Mouse (Mus musculus): Measurements from ENCODE around the gene Tmem125.
"Not testable (repeated sequence)": the region's sequence is repeated elsewhere in the genome, so short reads cannot be mapped to it uniquely, and the experiment has no call there.

Gene Tmem125

DNA sequence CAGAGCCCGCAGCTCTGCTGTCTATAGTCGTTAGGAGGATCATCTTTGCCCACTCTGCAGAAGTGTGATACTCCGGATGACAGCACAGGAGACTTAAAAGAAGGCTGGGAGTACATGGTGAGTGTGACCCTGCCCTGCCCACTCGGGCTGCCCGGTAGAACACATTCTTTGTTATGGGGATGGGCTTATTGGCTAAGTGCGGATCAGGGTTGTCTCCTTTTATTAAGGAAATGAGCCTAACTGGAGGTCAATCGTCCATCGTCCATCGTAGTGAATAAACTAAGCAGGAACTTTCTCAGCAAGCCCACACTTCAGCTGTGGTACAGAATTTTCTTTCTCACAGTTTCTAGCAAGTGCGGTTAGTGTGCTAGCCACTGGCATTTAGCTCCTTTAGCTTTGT, 3.9 kb downstream of the Tmem125 start:
- in situ Hi-C loops (cut with MboI, MseI) = no loop called here

DNA sequence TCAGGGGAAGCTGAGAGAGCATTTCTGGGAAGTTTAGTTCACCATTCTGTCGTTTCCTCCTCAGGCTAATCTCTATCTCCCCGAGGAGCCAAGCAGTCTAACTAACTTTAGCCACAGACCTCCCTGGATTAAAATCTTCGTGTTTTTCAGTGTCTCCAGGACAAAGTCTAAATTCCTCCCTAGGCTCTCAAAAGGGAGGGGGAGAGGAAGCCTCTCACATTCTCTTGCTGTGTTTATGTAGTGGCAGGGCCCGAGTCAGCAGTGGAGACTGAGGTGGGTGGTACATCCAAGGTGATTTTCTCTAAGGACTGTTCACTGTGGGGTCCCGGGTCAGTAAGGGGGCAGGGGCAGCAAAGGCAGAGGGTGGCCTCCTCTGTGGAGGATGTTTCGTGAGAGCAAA, 6.0 kb downstream of the Tmem125 start:
- in situ Hi-C loops (cut with MboI, MseI) = no loop called here

DNA sequence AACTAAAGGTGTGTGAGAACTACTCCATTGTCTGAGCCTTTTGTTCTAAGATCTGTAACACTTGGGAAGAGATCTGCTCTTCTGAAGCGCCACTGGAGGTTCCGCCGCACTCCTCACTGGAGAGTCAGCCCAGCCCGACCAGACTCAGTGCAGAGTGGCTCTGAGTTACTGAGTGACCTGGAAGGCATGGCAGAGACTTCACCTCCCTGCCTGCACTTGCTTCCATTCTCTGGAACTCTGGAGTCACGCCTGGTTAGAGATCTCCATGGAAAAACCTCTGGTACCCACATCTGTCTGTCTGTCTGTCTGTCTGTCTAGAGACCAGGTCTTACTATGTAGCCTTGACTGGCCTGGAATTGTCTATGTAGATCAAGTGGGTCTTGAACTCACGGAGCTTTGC, 8.2 kb downstream of the Tmem125 start:
- in situ Hi-C loops (cut with MboI, MseI) = no loop called here

DNA sequence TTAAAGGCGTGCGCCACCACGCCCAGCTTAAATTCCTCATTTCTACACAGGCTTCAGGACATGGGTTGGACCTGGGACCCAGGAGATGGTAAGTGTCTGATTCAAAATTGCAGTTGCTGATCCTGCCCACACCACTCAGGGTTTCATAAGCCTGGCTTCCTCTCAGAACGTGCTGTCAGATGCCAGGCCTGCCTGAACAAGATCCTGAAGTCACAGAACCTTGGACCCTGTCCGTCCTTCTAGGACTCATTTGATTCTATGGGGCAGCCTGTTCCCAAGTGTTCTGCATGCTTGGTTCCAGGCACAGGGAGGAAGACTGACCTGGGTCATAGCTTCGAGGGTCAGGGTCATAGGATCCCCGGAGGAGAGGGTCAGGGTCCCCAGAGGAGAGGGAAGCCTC, 10.2 kb downstream of the Tmem125 start:
- in situ Hi-C loops (cut with MboI, MseI) = no loop called here

GRCm38 (mm10) chr4:118533156-118533555, 10.7 kb downstream of the Tmem125 start:
- in situ Hi-C loops (cut with MboI, MseI) = no loop called here

- in situ Hi-C loops (cut with MboI, MseI) = no loop called here
Observed at GRCm38 (mm10) chr4:118532663-118533062, 11.2 kb downstream of the Tmem125 start.

GRCm38 (mm10) chr4:118527720-118528119, 16.1 kb downstream of the Tmem125 start:
- in situ Hi-C loops (cut with MboI, MseI) = loop anchor here in 1 of 2 experiments (10.0 kb wide), 1 partner anchor 893 kb away; no protein-coding TSS in a partner anchor

GRCm38 (mm10) chr4:118527335-118527681, 16.5 kb downstream of the Tmem125 start:
- in situ Hi-C loops (cut with MboI, MseI) = loop anchor here in 1 of 2 experiments (10.0 kb wide), 1 partner anchor 893 kb away; no protein-coding TSS in a partner anchor

GRCm38 (mm10) chr4:118526408-118527334, 17.2 kb downstream of the Tmem125 start, which contains the start of gene 2610528J11Rik:
2610528J11Rik (plus strand) TSS chr4:118526999.
- in situ Hi-C loops (cut with MboI, MseI) = loop anchor here in 1 of 2 experiments (10.0 kb wide), 1 partner anchor 892 kb away; no protein-coding TSS in a partner anchor

- in situ Hi-C loops (cut with MboI, MseI) = loop anchor here in 1 of 2 experiments (10.0 kb wide), 1 partner anchor 891 kb away; no protein-coding TSS in a partner anchor
Observed at GRCm38 (mm10) chr4:118525779-118526178, 18.1 kb downstream of the Tmem125 start.

DNA sequence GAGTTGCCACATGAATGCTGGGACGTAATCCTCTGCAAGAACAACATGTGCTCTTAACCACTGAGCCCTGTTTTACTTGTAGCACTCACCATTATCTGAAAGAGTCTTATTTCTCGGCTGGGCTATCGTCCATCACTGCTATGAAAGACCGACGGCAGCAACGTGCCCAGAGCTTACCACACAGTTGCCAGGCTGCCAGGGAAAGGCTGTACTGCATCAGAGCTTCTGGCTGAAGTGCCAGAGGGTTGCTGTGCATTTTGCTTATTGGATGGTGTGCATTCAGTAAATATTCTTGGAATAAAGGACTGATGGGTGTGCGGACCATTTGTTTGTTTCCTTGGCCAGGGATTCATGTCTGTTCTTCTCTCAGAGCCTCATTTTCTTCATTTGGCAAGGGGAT, 19.9 kb downstream of the Tmem125 start:
- in situ Hi-C loops (cut with MboI, MseI) = loop anchor here in 1 of 2 experiments (10.0 kb wide), 1 partner anchor 889 kb away; no protein-coding TSS in a partner anchor

DNA sequence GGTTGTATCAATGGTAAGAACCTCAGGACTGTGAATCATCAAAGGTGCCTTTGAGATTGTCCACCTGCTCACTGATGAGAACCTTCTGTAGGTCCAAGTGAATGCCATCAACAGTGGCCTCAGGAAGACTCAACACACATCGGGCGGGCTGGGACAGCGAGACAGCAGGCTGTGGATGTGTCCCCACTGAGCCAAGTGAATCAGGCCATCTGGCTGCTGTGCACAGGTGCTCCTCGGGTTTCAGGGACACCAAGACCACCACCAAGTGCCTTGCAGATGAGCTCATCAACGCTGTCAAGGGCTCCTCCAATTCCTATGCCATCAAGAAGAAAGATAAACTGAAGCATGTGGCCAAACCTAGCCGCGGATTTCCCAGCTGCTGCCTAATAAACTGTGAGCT, 21.6 kb downstream of the Tmem125 start:
- in situ Hi-C loops (cut with MboI, MseI) = loop anchor here in 1 of 2 experiments (10.0 kb wide), 1 partner anchor 887 kb away; no protein-coding TSS in a partner anchor

DNA sequence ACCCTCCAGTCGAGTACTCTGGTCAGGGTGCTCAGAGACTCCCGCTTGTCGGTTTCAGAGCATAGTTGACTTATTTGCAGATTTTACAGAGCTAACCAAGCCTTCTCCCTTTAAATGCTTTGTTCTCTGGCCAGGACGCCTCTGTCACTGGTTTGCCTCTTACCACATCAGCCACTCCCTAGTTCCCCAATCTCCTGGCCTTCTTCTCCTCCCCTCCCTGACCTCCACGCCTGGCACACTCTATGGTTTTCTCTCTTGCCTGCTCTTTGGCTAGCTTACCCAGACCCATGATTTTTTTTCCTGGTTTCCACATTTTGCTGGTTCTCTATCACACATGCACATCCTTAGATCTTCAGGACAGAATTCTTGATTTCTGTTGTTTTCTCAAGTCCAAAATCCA, 25.6 kb downstream of the Tmem125 start:
- in situ Hi-C loops (cut with MboI, MseI) = no loop called here

DNA sequence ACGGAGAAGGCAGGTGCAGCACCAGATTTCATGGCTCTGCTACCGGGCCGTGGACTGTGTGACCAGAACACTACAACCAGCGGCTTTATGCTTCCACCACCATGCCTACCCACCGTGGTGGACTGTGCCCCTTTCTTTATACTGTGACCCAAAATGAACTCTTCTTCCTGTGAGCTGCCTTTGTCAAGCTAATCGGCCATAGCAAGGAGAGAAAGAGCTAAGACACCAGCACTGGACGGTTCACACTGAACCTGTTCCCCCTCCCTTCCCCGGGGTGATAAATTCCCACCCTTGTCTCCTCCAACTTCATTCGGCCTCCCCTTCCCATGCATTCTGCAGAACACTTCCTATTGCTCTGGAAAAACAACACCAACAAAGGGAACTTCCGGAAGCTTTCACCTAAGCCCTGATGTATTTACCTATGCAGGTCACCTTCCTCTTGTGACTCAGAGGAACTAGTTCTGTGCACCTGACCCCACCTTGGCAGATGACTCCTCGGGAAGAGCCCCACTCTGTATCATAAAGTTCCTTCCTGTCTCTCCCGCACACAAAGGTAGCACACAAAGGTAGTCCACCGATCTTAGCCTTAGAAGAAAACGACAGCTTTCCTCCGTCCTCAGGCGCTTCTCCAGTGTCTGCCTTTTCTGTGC, 26.2 kb downstream of the Tmem125 start:
- in situ Hi-C loops (cut with MboI, MseI) = no loop called here

- in situ Hi-C loops (cut with MboI, MseI) = no loop called here
Observed at GRCm38 (mm10) chr4:118516699-118517496, 26.9 kb downstream of the Tmem125 start.

DNA sequence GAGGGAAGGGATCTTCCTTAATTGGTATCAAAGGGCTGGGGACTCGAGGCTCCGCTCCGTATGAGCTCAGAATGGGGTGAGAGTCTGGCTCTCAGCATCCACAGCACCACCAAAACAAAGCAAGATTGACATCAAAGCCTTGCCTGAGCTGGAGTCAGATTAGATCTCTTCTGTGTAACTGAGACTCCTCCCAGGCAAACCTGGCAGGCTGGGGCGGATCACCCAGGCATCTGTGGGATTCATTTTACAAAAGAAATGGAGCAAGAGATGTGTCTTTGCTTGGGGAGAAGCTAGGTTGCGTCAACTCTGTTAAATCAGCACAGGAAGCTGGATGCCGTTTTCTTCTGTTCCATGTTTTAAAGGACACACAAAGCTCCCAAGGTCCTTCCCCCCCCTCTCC, 34.8 kb downstream of the Tmem125 start:
- in situ Hi-C loops (cut with MboI, MseI) = no loop called here

DNA sequence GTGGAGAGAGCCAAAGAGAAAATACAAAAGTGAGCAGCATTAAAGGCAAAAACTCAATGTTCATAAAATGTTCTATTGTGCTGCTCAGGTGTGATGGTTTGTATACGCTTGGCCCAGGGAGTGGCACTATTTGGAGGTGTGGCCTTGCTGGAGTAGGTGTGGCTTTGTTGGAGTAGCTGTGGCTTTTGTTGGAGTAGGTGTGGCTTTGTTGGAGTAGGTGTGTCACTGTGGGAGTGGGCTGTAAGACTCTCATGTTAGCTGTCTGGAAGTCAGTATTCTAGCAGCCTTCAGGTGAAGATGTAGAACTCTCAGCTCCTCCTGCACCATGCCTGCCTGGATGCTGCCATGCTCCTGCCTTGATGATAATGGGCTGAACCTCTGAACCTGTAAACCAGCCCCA, 36.7 kb downstream of the Tmem125 start:
- in situ Hi-C loops (cut with MboI, MseI) = not testable (repeated sequence)

DNA sequence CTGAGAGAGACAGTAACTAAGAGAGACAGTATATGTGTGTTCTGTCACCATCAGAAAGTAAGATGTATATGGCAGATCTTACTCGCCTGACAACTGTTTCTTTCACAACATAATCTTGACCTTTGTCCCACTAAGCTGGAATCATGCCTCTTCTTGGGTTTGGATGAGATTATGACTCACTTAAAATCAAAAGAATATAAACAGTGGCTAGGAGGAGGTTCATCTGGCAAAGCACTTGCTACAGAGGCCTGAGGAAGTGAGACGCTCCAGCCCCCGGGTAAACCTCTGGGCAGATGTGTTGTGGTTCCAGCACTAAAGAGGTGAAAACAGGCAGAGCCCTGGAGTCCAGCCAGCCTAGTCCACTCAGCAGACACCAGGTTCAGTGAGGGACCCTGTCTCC, 38.3 kb downstream of the Tmem125 start:
- in situ Hi-C loops (cut with MboI, MseI) = no loop called here

GRCm38 (mm10) chr4:118500792-118501191, 43.1 kb downstream of the Tmem125 start:
- in situ Hi-C loops (cut with MboI, MseI) = no loop called here

- in situ Hi-C loops (cut with MboI, MseI) = no loop called here
Observed at GRCm38 (mm10) chr4:118500171-118500724, 43.6 kb downstream of the Tmem125 start.

Data from T-helper 17 cell (primary cell).